Mouse (Mus musculus) MEL (cell line): ENCODE measurements around the gene Tmem160. TPM values are rescaled to one million over a fixed set of nuclear protein-coding genes. Genes with fewer than 3 reads are reported as not detected.

Experiments
- DNase-seq: peaks from one replicate; pipeline ENCODE4 v3.0.0; 2011; ENCODE audit warnings: low read depth, low spot score
- H3K27ac ChIP-seq: 2 replicates; pipeline ENCODE4 v1.5.1; 2012; ENCODE audit warnings: low read depth, mild to moderate bottlenecking, control low read depth, low read length, moderate library complexity; ENCODE audit not compliant: control insufficient read depth
- H3K27me3 ChIP-seq, 2 experiments: fragments of 150-350 bp in 1 of 2; sonication (generic) in 1 of 2; 2 replicates each; pipeline ENCODE4 v1.6.1; 2012; ENCODE audit warnings: low read length in 2 of 2, mild to moderate bottlenecking in 2 of 2, improper control_type of control experiment in 1 of 2, moderate library complexity in 1 of 2; ENCODE audit not compliant: insufficient read depth in 2 of 2, control insufficient read depth in 1 of 2
- H3K36me3 ChIP-seq, 2 experiments: 2 replicates each; pipeline ENCODE4 v1.6.1; 2012 to 2014; ENCODE audit warnings: low read length in 2 of 2, improper control_type of control experiment in 1 of 2, inconsistent platforms in 1 of 2, mild to moderate bottlenecking in 1 of 2; ENCODE audit not compliant: insufficient read depth in 2 of 2, control insufficient read depth in 1 of 2
- H3K4me1 ChIP-seq, 2 experiments: fragments of 150-350 bp in 1 of 2; sonication (generic) in 1 of 2; 2 replicates each; pipeline ENCODE4 v1.6.1; 2012; ENCODE audit warnings: low read length in 2 of 2, improper control_type of control experiment in 1 of 2, mild to moderate bottlenecking in 1 of 2; ENCODE audit not compliant: insufficient read depth in 2 of 2, control insufficient read depth in 1 of 2
- H3K4me3 ChIP-seq, 2 experiments: fragments of 150-350 bp in 1 of 2; sonication (generic) in 1 of 2; 2 replicates each; pipeline ENCODE4 v1.5.1; 2012; ENCODE audit warnings: low read depth in 2 of 2, low read length in 2 of 2, mild to moderate bottlenecking in 2 of 2, moderate library complexity in 2 of 2, control low read depth in 1 of 2, improper control_type of control experiment in 1 of 2; ENCODE audit not compliant: control insufficient read depth in 1 of 2, insufficient read depth in 1 of 2
- H3K79me2 ChIP-seq: 2 replicates; pipeline ENCODE4 v1.6.1; 2012; ENCODE audit warnings: mild to moderate bottlenecking, low read length, moderate library complexity; ENCODE audit not compliant: control insufficient read depth, poor library complexity, insufficient read depth
- H3K9ac ChIP-seq: 2 replicates; pipeline ENCODE4 v1.6.1; 2012; ENCODE audit warnings: low read depth, mild to moderate bottlenecking, control low read depth, low read length, moderate library complexity; ENCODE audit not compliant: control insufficient read depth, poor library complexity, severe bottlenecking
- H3K9me3 ChIP-seq: fragments of 150-350 bp; sonication (generic); replicated peaks from 2 replicates; pipeline ENCODE4 v1.6.1; 2012; ENCODE audit warnings: mild to moderate bottlenecking, low read length, improper control_type of control experiment, moderate library complexity; ENCODE audit not compliant: insufficient read depth
- BHLHE40 ChIP-seq: IDR thresholded peaks from 2 replicates; pipeline ENCODE4 v1.6.1; 2012; ENCODE audit warnings: low read depth, mild to moderate bottlenecking, inconsistent platforms, low read length, improper control_type of control experiment, borderline replicate concordance
- CHD1 ChIP-seq: IDR thresholded peaks from 2 replicates; pipeline ENCODE4 v1.6.1; 2012; ENCODE audit warnings: low read depth, mild to moderate bottlenecking, inconsistent platforms, low read length, improper control_type of control experiment
- CHD2 ChIP-seq: IDR thresholded peaks from 2 replicates; pipeline ENCODE4 v1.6.1; 2011; ENCODE audit warnings: low read length, improper control_type of control experiment
- E2F4 ChIP-seq: IDR thresholded peaks from 2 replicates; pipeline ENCODE4 v1.6.1; 2011; ENCODE audit warnings: low read depth, low read length, improper control_type of control experiment, borderline replicate concordance
- ETS1 ChIP-seq: IDR thresholded peaks from 2 replicates; pipeline ENCODE4 v1.6.1; 2012; ENCODE audit warnings: low read depth, mild to moderate bottlenecking, inconsistent platforms, low read length, improper control_type of control experiment, moderate library complexity
- GABPA ChIP-seq: IDR thresholded peaks from 2 replicates; pipeline ENCODE4 v1.6.1; 2012; ENCODE audit warnings: low read depth, mild to moderate bottlenecking, inconsistent platforms, low read length, improper control_type of control experiment, moderate library complexity
- GATA1 ChIP-seq: IDR thresholded peaks from 2 replicates; pipeline ENCODE4 v1.6.1; 2011; ENCODE audit warnings: low read depth, low read length, improper control_type of control experiment
- HCFC1 ChIP-seq: IDR thresholded peaks from 2 replicates; pipeline ENCODE4 v1.6.1; 2012; ENCODE audit warnings: low read depth, mild to moderate bottlenecking, inconsistent platforms, low read length, improper control_type of control experiment, moderate library complexity
- JUND ChIP-seq: IDR thresholded peaks from 2 replicates; pipeline ENCODE4 v1.6.1; 2011; ENCODE audit warnings: low read depth, mild to moderate bottlenecking, improper control_type of control experiment, low read length
- MAFK ChIP-seq: IDR thresholded peaks from 2 replicates; pipeline ENCODE4 v1.6.1; 2011; ENCODE audit warnings: low read depth, mild to moderate bottlenecking, low read length, improper control_type of control experiment, borderline replicate concordance
- MAX ChIP-seq: IDR thresholded peaks from 2 replicates; pipeline ENCODE4 v1.6.1; 2011; ENCODE audit warnings: low read length, improper control_type of control experiment
- MXI1 ChIP-seq: IDR thresholded peaks from 2 replicates; pipeline ENCODE4 v1.6.1; 2011; ENCODE audit warnings: mild to moderate bottlenecking, low read depth, low read length, improper control_type of control experiment
- MYC ChIP-seq: IDR thresholded peaks from 2 replicates; pipeline ENCODE4 v1.6.1; 2011; ENCODE audit warnings: low read depth, mild to moderate bottlenecking, low read length, improper control_type of control experiment, moderate library complexity
- NELFE ChIP-seq: IDR thresholded peaks from 2 replicates; pipeline ENCODE4 v1.6.1; 2011; ENCODE audit warnings: low read depth, low read length, improper control_type of control experiment
- NRF1 ChIP-seq: IDR thresholded peaks from 2 replicates; pipeline ENCODE4 v1.6.1; 2014; ENCODE audit warnings: low read depth, mild to moderate bottlenecking, inconsistent platforms, low read length, improper control_type of control experiment, moderate library complexity; ENCODE audit not compliant: poor library complexity, insufficient read depth, severe bottlenecking
- POLR2AphosphoS2 ChIP-seq: IDR thresholded peaks from 2 replicates; pipeline ENCODE4 v1.6.1; 2011; ENCODE audit warnings: low read length, improper control_type of control experiment
- POLR2AphosphoS5 ChIP-seq: IDR thresholded peaks from 2 replicates; pipeline ENCODE4 v1.6.1; 2012; ENCODE audit warnings: low read depth, borderline replicate concordance, mild to moderate bottlenecking, inconsistent platforms, low read length, moderate library complexity, mixed read lengths
- SIN3A ChIP-seq: IDR thresholded peaks from 2 replicates; pipeline ENCODE4 v1.6.1; 2012; ENCODE audit warnings: low read length, improper control_type of control experiment, inconsistent platforms
- SMC3 ChIP-seq: IDR thresholded peaks from 2 replicates; pipeline ENCODE4 v1.6.1; 2011; ENCODE audit warnings: low read depth, low read length, improper control_type of control experiment
- TAL1 ChIP-seq: IDR thresholded peaks from 2 replicates; pipeline ENCODE4 v1.6.1; 2012; ENCODE audit warnings: mild to moderate bottlenecking, inconsistent platforms, low read length, moderate library complexity, mixed read lengths
- TCF12 ChIP-seq: IDR thresholded peaks from 2 replicates; pipeline ENCODE4 v1.6.1; 2014; ENCODE audit warnings: low read depth, mild to moderate bottlenecking, inconsistent platforms, low read length, improper control_type of control experiment, moderate library complexity
- UBTF ChIP-seq: IDR thresholded peaks from 2 replicates; pipeline ENCODE4 v1.6.1; 2012; ENCODE audit warnings: low read depth, mild to moderate bottlenecking, inconsistent platforms, low read length, improper control_type of control experiment, moderate library complexity, borderline replicate concordance; ENCODE audit not compliant: insufficient read depth
- USF1 ChIP-seq: IDR thresholded peaks from 2 replicates; pipeline ENCODE4 v1.6.1; 2014; ENCODE audit warnings: low read depth, mild to moderate bottlenecking, inconsistent platforms, low read length, improper control_type of control experiment, moderate library complexity
- USF2 ChIP-seq, 2 experiments: IDR thresholded peaks; 2 replicates each; pipeline ENCODE4 v1.6.1; 2011 to 2012; ENCODE audit warnings: improper control_type of control experiment in 2 of 2, low read length in 2 of 2, borderline replicate concordance in 1 of 2, inconsistent platforms in 1 of 2, low read depth in 1 of 2, mild to moderate bottlenecking in 1 of 2; ENCODE audit not compliant: insufficient read depth in 1 of 2
- ZC3H11A ChIP-seq: IDR thresholded peaks from 2 replicates; pipeline ENCODE4 v1.6.1; 2012; ENCODE audit warnings: low read depth, mild to moderate bottlenecking, inconsistent platforms, low read length, improper control_type of control experiment
- ZKSCAN1 ChIP-seq: IDR thresholded peaks from 2 replicates; pipeline ENCODE4 v1.6.1; 2012; ENCODE audit warnings: low read depth, mild to moderate bottlenecking, inconsistent platforms, low read length, improper control_type of control experiment, moderate library complexity
- ZNF384 ChIP-seq: IDR thresholded peaks from 2 replicates; pipeline ENCODE4 v1.6.1; 2012; ENCODE audit warnings: low read depth, mild to moderate bottlenecking, inconsistent platforms, low read length, improper control_type of control experiment
- polyA plus RNA-seq, 2 experiments: library from polyadenylated mRNA; stranded (reverse) in 1 of 2; unstranded in 1 of 2; fragments of >175 nt in 1 of 2; fragments of >200 nt in 1 of 2; gene quantifications; 2 replicates each; pipeline versions ENCODE4 v1.2.1 to v1.2.4; 2012; ENCODE audit warnings: low replicate concordance in 2 of 2, low read depth in 1 of 2; ENCODE audit not compliant: insufficient read length in 2 of 2, insufficient read depth in 1 of 2, missing spikeins in 1 of 2
- total RNA-seq: library from RNA; depleted of rRNA; stranded (reverse); fragments of 300-350 nt; gene quantifications from 2 replicates; pipeline ENCODE4 v1.2.3, GENCODE M21; 2012

Tmem160 gene
- total and polyA plus RNA-seq, 3 experiments = 73.3 to 90.1 TPM; not detected in 1

DNA sequence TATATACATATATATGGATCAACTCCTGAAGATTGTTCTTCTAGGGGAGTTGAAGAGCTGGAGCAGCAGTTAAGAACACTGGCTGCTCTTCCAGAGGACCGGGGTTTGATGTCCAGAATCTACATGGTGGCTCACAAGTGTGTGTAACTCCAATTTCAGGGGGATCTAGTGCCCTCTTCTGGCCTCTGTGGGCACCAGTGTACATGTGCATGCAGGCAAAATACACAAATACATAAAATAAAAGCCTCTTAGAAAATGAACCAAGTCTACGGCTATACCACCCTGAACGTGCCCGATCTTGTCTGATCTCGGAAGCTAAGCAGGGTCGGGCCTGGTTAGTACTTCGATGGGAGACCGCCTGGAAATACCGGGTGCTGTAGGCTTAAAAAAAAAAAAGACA is 19.0 kb downstream of the Tmem160 start (continued):
- no peak for TF ChIP-seq ZKSCAN1
- no peak for TF ChIP-seq NRF1
- no peak for TF ChIP-seq MAX
- no peak for TF ChIP-seq BHLHE40
- peak; percentile 65 for TF ChIP-seq SMC3
- TF ChIP-seq TCF12 = no peak
- no peak for TF ChIP-seq ETS1
- TF ChIP-seq MXI1 = no peak
- no peak for TF ChIP-seq SIN3A
- TF ChIP-seq UBTF = no peak
- no peak for TF ChIP-seq CHD2
- TF ChIP-seq CHD1 = no peak
- no peak for TF ChIP-seq JUND
- TF ChIP-seq ZC3H11A = peak; percentile 44
- no peak for TF ChIP-seq NELFE
- TF ChIP-seq USF1 = no peak
- no peak for TF ChIP-seq MAFK
- no peak for TF ChIP-seq TAL1
- TF ChIP-seq GABPA = no peak
- TF ChIP-seq ZNF384 = no peak; the same call in 1 of the 2 replicates
- no peak for TF ChIP-seq E2F4
- TF ChIP-seq GATA1 = no peak
- TF ChIP-seq POLR2AphosphoS2 = no peak
- TF ChIP-seq HCFC1 = no peak

DNA sequence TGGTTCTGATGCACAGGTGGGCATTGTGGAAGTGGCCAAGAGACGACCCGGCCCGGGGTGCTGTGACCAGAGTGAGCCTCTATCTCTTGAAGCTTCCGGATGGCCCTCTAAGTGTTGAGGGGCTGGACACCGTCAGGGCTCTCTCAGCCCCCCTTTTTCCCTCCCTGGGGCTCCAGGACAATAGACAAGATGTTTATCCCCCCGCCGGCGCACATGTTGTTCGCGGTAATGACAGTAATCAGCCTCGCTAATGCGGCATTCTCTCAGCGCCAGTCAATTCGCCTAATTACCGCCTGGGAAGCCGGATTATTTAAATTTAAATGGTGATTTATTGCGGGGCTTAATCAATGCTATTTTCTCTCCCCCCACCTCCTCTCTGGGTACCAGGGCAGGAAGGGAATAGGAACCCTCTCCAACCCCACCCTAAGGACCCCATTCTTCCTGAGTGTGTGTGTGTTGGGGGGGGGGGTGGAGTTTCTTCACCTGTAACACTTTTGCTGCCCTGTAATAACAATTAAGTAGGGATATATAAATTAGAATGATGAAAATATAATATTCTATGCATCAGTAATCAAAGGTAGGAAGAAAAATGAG is 19.6 kb downstream of the Tmem160 start:
- no peak for DNase-seq
- no peak overlapping the region for H3K4me3 ChIP-seq
- H3K9ac ChIP-seq = no peak overlapping the region
- no peaks in the 10 kb centered on the region for H3K79me2 ChIP-seq
- no peaks in the 10 kb centered on the region for H3K4me1 ChIP-seq
- no peak overlapping the region for H3K27ac ChIP-seq
- TF ChIP-seq USF2 (IDR thresholded peaks at IDR 0.05; ENCODE audit: borderline replicate concordance in 1 of 2, insufficient read depth in 1 of 2, low read depth in 1 of 2, low read length in 2 of 2) (no peak), POLR2AphosphoS5 (no peak), MYC (no peak), UBTF (no peak), POLR2AphosphoS2 (no peak), SMC3 (no peak), NRF1 (no peak), GATA1 (no peak), MXI1 (no peak), CHD2 (no peak), E2F4 (no peak)
- H3K9me3 ChIP-seq = no peaks in the 10 kb centered on the region
- no peaks in the 10 kb centered on the region for H3K27me3 ChIP-seq
- H3K36me3 ChIP-seq = no peaks in the 10 kb centered on the region
